Mouse (Mus musculus): ENCODE results near the gene Mex3a. TPM values are rescaled to one million over a fixed set of nuclear protein-coding genes. Genes with fewer than 3 reads are reported as not detected.
A peak's percentile ranks its signal among the peaks of the same experiment; 100 is the strongest.

Mex3a gene
- polyA plus RNA-seq, 1 experiment from 2014 or later = 22.8 TPM

- WGBS = 66% methylated on average over 6 of the region's 6 CpGs
- peak; percentile 73 for DNase-seq (ENCODE audit: low spot score)
- H3K9me3 ChIP-seq = no peaks in the 10 kb centered on the region
- no peak overlapping the region for H3K4me3 ChIP-seq
- peaks cover 33% of the 10 kb centered on the region for H3K4me1 ChIP-seq
- no peaks in the 10 kb centered on the region for H3K27me3 ChIP-seq (ENCODE audit: insufficient read depth, poor library complexity, severe bottlenecking)
- peaks cover 16% of the 10 kb centered on the region for H3K36me3 ChIP-seq
- no peak overlapping the region for H3K27ac ChIP-seq
Measured at GRCm38 (mm10) chr3:88546674-88547418, 14.7 kb downstream of the Mex3a start.

GRCm38 (mm10) chr3:88548180-88548917 is 16.2 kb downstream of the Mex3a start, which contains the start of gene Rab25:
Rab25 (minus strand) TSS chr3:88548300.
- Histone ChIP-seq H3K9me3 (no peaks in the 10 kb centered on the region), H3K4me1 (peaks cover 31% of the 10 kb centered on the region)

GRCm38 (mm10) chr3:88551586-88551985 is 19.4 kb downstream of the Mex3a start:
- Histone ChIP-seq H3K36me3 (peaks cover 30% of the 10 kb centered on the region), H3K4me3 (peak overlapping the region; percentile 94; the same call in 1 of the 2 replicates), H3K4me1 (peaks cover 44% of the 10 kb centered on the region), H3K9me3 (no peaks in the 10 kb centered on the region), H3K27me3 (ENCODE audit: insufficient read depth, poor library complexity, severe bottlenecking) (no peaks in the 10 kb centered on the region), H3K27ac (no peak overlapping the region)
- peak; percentile 64 for DNase-seq (ENCODE audit: low spot score)
- WGBS = 78% methylated on average over 4 of the region's 4 CpGs

More at GRCm38 (mm10) chr3:88548180-88548917, 16.2 kb downstream of the Mex3a start, which contains the start of gene Rab25:
- Histone ChIP-seq H3K4me3 (peak within 1 kb of the TSS; percentile 2; the same call in 1 of the 2 replicates), H3K27ac (0 out of 2 replicates have a peak within 1 kb of the TSS, but pooled peaks have one; percentile 16), H3K36me3 (peaks cover 16% of the 10 kb centered on the region), H3K27me3 (ENCODE audit: insufficient read depth, poor library complexity, severe bottlenecking) (no peaks in the 10 kb centered on the region)
- DNase-seq (ENCODE audit: low spot score) = peak; percentile 56
- WGBS = 49% methylated on average over 18 of the region's 18 CpGs

GRCm38 (mm10) chr3:88552082-88552645 is 20.0 kb downstream of the Mex3a start:
- H3K4me3 ChIP-seq = peak overlapping the region; percentile 94
- WGBS = 27% methylated on average over 16 of the region's 16 CpGs
- H3K36me3 ChIP-seq = peaks cover 36% of the 10 kb centered on the region
- H3K27ac ChIP-seq = peak overlapping the region; percentile 98
- H3K9me3 ChIP-seq = no peaks in the 10 kb centered on the region
- peaks cover 44% of the 10 kb centered on the region for H3K4me1 ChIP-seq
- no peaks in the 10 kb centered on the region for H3K27me3 ChIP-seq (ENCODE audit: insufficient read depth, poor library complexity, severe bottlenecking)
- DNase-seq (ENCODE audit: low spot score) = no peak

- H3K27me3 ChIP-seq (ENCODE audit: insufficient read depth, poor library complexity, severe bottlenecking) = no peaks in the 10 kb centered on the region
- peak within 1 kb of the TSS; percentile 94 for H3K4me3 ChIP-seq
- peaks cover 43% of the 10 kb centered on the region for H3K4me1 ChIP-seq
- H3K27ac ChIP-seq = peak within 1 kb of the TSS; percentile 98
- no peaks in the 10 kb centered on the region for H3K9me3 ChIP-seq
- peaks cover 44% of the 10 kb centered on the region for H3K36me3 ChIP-seq
- DNase-seq (ENCODE audit: low spot score) = peak; percentile 99
- WGBS = under 1% methylated on average over 48 of the region's 48 CpGs
Measured at GRCm38 (mm10) chr3:88552676-88553524, 20.7 kb downstream of the Mex3a start, which contains the start of gene Lamtor2. Lamtor2 (minus strand) TSS chr3:88553074.

- Histone ChIP-seq H3K36me3 (peaks cover 46% of the 10 kb centered on the region), H3K9me3 (no peaks in the 10 kb centered on the region), H3K4me1 (peaks cover 37% of the 10 kb centered on the region), H3K27ac (peak within 1 kb of the TSS; percentile 98), H3K4me3 (peak within 1 kb of the TSS; percentile 94), H3K27me3 (ENCODE audit: insufficient read depth, poor library complexity, severe bottlenecking) (no peaks in the 10 kb centered on the region)
- peak; percentile 94 for DNase-seq (ENCODE audit: low spot score)
- WGBS = under 1% methylated on average over 35 of the region's 37 CpGs
Measured at GRCm38 (mm10) chr3:88553525-88553879, 21.3 kb downstream of the Mex3a start, which contains the start of gene Ubqln4. Ubqln4 (plus strand) TSS chr3:88553758.

GRCm38 (mm10) chr3:88553880-88554586 is 21.8 kb downstream of the Mex3a start:
- peaks cover 37% of the 10 kb centered on the region for H3K4me1 ChIP-seq
- WGBS = under 1% methylated on average over 41 of the region's 41 CpGs
- peak overlapping the region; percentile 98 for H3K27ac ChIP-seq
- no peaks in the 10 kb centered on the region for H3K9me3 ChIP-seq
- H3K27me3 ChIP-seq (ENCODE audit: insufficient read depth, poor library complexity, severe bottlenecking) = no peaks in the 10 kb centered on the region
- peaks cover 51% of the 10 kb centered on the region for H3K36me3 ChIP-seq
- H3K4me3 ChIP-seq = peak overlapping the region; percentile 94
- peak; percentile 86 for DNase-seq (ENCODE audit: low spot score)

- no peak overlapping the region for H3K27ac ChIP-seq
- DNase-seq (ENCODE audit: low spot score) = no peak
- 92% methylated on average over 5 of the region's 5 CpGs for WGBS
- peaks cover 34% of the 10 kb centered on the region for H3K4me1 ChIP-seq
- H3K36me3 ChIP-seq = peaks cover 56% of the 10 kb centered on the region
- H3K4me3 ChIP-seq = peak overlapping the region; percentile 94; the same call in 1 of the 2 replicates
- no peaks in the 10 kb centered on the region for H3K27me3 ChIP-seq (ENCODE audit: insufficient read depth, poor library complexity, severe bottlenecking)
- no peaks in the 10 kb centered on the region for H3K9me3 ChIP-seq
Measured at GRCm38 (mm10) chr3:88555069-88555605, 22.9 kb downstream of the Mex3a start.

- no peaks in the 10 kb centered on the region for H3K27me3 ChIP-seq (ENCODE audit: insufficient read depth, poor library complexity, severe bottlenecking)
- no peak for DNase-seq (ENCODE audit: low spot score)
- H3K36me3 ChIP-seq = peaks cover 56% of the 10 kb centered on the region
- WGBS = 93% methylated on average over 6 of the region's 6 CpGs
- no peak overlapping the region for H3K27ac ChIP-seq
- no peak overlapping the region for H3K4me3 ChIP-seq
- H3K4me1 ChIP-seq = peaks cover 32% of the 10 kb centered on the region
- H3K9me3 ChIP-seq = no peaks in the 10 kb centered on the region
Measured at GRCm38 (mm10) chr3:88555731-88556130, 23.5 kb downstream of the Mex3a start.

- Histone ChIP-seq H3K4me1 (peaks cover 27% of the 10 kb centered on the region), H3K27ac (no peak overlapping the region), H3K27me3 (ENCODE audit: insufficient read depth, poor library complexity, severe bottlenecking) (no peaks in the 10 kb centered on the region), H3K36me3 (peaks cover 65% of the 10 kb centered on the region), H3K4me3 (no peak overlapping the region), H3K9me3 (no peaks in the 10 kb centered on the region)
- 91% methylated on average over 8 of the region's 8 CpGs for WGBS
- no peak for DNase-seq (ENCODE audit: low spot score)
Measured at GRCm38 (mm10) chr3:88556616-88557015, 24.4 kb downstream of the Mex3a start.

- H3K9me3 ChIP-seq = no peaks in the 10 kb centered on the region
- H3K4me3 ChIP-seq = no peak overlapping the region
- DNase-seq (ENCODE audit: low spot score) = no peak
- H3K27me3 ChIP-seq (ENCODE audit: insufficient read depth, poor library complexity, severe bottlenecking) = no peaks in the 10 kb centered on the region
- 94% methylated on average over 9 of the region's 9 CpGs for WGBS
- H3K27ac ChIP-seq = no peak overlapping the region
- H3K36me3 ChIP-seq = peaks cover 95% of the 10 kb centered on the region
- peaks cover 11% of the 10 kb centered on the region for H3K4me1 ChIP-seq
Measured at GRCm38 (mm10) chr3:88559596-88559995, 27.4 kb downstream of the Mex3a start.

Measured in heart, embryonic 10.5 days (tissue).